In the genomic region with DNA sequence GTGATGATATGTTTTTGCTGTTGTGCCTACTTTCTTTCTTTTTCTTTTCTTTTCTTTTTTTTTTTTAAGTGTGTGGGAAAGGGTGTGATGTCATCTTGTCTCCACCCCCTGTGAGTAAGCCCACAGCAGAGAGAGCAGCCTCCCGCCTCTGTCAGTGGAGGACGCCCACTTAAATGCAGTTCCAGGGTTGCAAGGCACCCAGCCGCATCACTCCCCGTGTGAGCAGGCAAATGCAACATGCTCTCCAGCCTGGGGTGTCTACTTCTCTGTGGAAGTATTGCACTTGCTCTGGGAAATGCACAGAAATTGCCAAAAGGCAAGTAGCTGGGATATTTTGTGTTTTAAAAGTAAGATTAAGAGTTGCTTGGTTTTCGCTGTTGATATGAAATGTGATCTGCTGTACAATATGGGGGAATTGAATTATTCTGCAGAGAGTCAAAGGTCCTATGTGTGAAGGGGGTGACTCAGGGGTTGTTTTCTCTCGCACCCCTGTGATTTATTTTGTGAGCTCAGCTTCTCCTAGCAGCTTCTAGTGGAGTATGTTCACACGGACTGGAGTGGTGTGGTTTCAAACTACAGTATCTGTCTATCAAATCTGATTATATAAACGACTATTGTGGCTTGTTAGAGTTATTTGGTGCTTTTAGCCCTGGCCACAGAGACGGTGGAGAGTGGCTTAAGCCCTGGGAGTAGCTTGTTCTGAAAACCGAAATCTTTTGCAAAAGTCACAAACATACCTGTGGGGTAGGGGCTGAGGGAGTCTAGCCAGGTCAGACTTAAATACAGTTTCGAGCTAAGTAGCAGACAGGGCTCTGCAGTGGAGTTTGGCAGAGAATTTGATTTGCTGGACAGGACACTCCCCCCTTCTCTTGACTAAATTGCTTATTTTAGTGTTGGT, we compare ENCODE assay signal across 9 mouse cellular contexts. TPM values are rescaled to one million over a fixed set of nuclear protein-coding genes. Genes with fewer than 3 reads are reported as not detected.
A peak's percentile ranks its signal among the peaks of the same experiment; 100 is the strongest.
DNase-seq lines count a peak whose midpoint lies in the region; ATAC-seq and TF ChIP-seq lines count a peak whose summit lies in the region.
"Had no signal": no experiment of that assay in that cellular context is flagged by ENCODE, and none has a peak within 500 bp of the region (broad histone marks: within the 10 kb centered on the region; RNA-seq: fewer than 3 reads in every experiment).

A gene (plus strand): TSS at position 202 of the 898 bp plus-strand sequence.

- no peak for TF ChIP-seq POLR2A in CH12.LX (IDR thresholded peaks at IDR 0.05; ENCODE audit: low read depth, low read length)
- TF ChIP-seq POLR2A in thymus, adult 2 months (IDR thresholded peaks at IDR 0.05; ENCODE audit: control insufficient read depth, extremely low read depth, insufficient read depth, low read length, poor library complexity): no peak

- no peaks in the 10 kb centered on the region for H3K27me3 ChIP-seq in CH12.LX (replicated peaks)
- no peaks in the 10 kb centered on the region for H3K27me3 ChIP-seq in liver, postnatal 0 days (ENCODE audit: insufficient read depth, low read length)
- no peaks in the 10 kb centered on the region for H3K27me3 ChIP-seq in thymus, adult 2 months (ENCODE audit: control insufficient read depth, insufficient read depth, low read length)
- no peaks in the 10 kb centered on the region for H3K27me3 ChIP-seq in forebrain, embryonic 11.5 days (ENCODE audit: control insufficient read depth, insufficient read depth, low read length)

- intact Hi-C loops in gastrocnemius, postnatal 36 days (cut with DNase I): no loop called here

- no peak for ATAC-seq in liver, postnatal 0 days
- ATAC-seq in forebrain, embryonic 11.5 days (replicated peaks; ENCODE audit: low FRiP score): no peak

- H3K4me1 ChIP-seq in CH12.LX (ENCODE audit: control insufficient read depth in 1 of 2, insufficient read depth in 2 of 2): peaks cover 0 to 2% of the 10 kb centered on the region in 2 experiments; a peak in 1 of 4 replicates
- H3K4me1 ChIP-seq in liver, postnatal 0 days (ENCODE audit: insufficient read depth): no peaks in the 10 kb centered on the region
- no peaks in the 10 kb centered on the region for H3K4me1 ChIP-seq in thymus, adult 2 months (replicated peaks; ENCODE audit: control insufficient read depth, insufficient read depth, low read length)
- no peaks in the 10 kb centered on the region for H3K4me1 ChIP-seq in forebrain, embryonic 11.5 days (replicated peaks; ENCODE audit: control insufficient read depth, insufficient read depth, low read length)

- H3K4me3 ChIP-seq in CH12.LX (replicated peaks in 1 of 3; ENCODE audit: low read depth in 2 of 3, low read length in 2 of 3, poor library complexity in 1 of 3): no peak within 1 kb of the TSS
- H3K4me3 ChIP-seq in liver, postnatal 0 days (ENCODE audit: low read depth, low read length): no peak within 1 kb of the TSS
- H3K4me3 ChIP-seq in thymus, adult 2 months (ENCODE audit: control insufficient read depth, insufficient read depth, low read length): no peak within 1 kb of the TSS
- H3K4me3 ChIP-seq in forebrain, embryonic 11.5 days (ENCODE audit: low read depth, low read length): no peak within 1 kb of the TSS

- WGBS in liver, postnatal 0 days (ENCODE audit: insufficient replicate concordance): 39% methylated on average over 11 of the region's 11 CpGs
- WGBS in thymus, adult 2 months: 32% methylated on average over 11 of the region's 11 CpGs
- 68% methylated on average over 11 of the region's 11 CpGs for WGBS in forebrain, embryonic 11.5 days

- TF ChIP-seq RAD21 in CH12.LX (IDR thresholded peaks at IDR 0.05; ENCODE audit: low read depth, low read length): no peak

- H3K36me3 ChIP-seq in CH12.LX (replicated peaks in 1 of 2; ENCODE audit: control insufficient read depth in 1 of 2, insufficient read depth in 1 of 2, low read length in 1 of 2): no peaks in the 10 kb centered on the region
- H3K36me3 ChIP-seq in liver, postnatal 0 days (replicated peaks; ENCODE audit: insufficient read depth, low read length): no peaks in the 10 kb centered on the region
- H3K36me3 ChIP-seq in thymus, adult 2 months (ENCODE audit: control insufficient read depth, insufficient read depth, low read length): no peaks in the 10 kb centered on the region
- H3K36me3 ChIP-seq in forebrain, embryonic 11.5 days (ENCODE audit: control insufficient read depth, insufficient read depth, low read length): no peaks in the 10 kb centered on the region

- no peaks in the 10 kb centered on the region for H3K79me2 ChIP-seq in CH12.LX (replicated peaks; ENCODE audit: control insufficient read depth, extremely low read depth, insufficient read depth, poor library complexity, severe bottlenecking)

- TF ChIP-seq EP300 in CH12.LX (IDR thresholded peaks at IDR 0.05; ENCODE audit: low read length): no peak
- TF ChIP-seq EP300 in liver, postnatal 0 days (IDR thresholded peaks at IDR 0.05; ENCODE audit: low read depth): no peak

- H3K9me3 ChIP-seq in CH12.LX (replicated peaks; ENCODE audit: low read length): no peaks in the 10 kb centered on the region
- H3K9me3 ChIP-seq in liver, postnatal 0 days (ENCODE audit: low read length): no peaks in the 10 kb centered on the region
- no peaks in the 10 kb centered on the region for H3K9me3 ChIP-seq in forebrain, embryonic 11.5 days (ENCODE audit: control insufficient read depth, low read length)

- peak within 1 kb of the TSS; percentile 71 for H3K4me2 ChIP-seq in CH12.LX (ENCODE audit: insufficient read depth, low read depth, poor library complexity, severe bottlenecking)
- peak within 1 kb of the TSS; percentile 35 for H3K4me2 ChIP-seq in liver, postnatal 0 days (ENCODE audit: low read depth, low read length)
- no peak within 1 kb of the TSS for H3K4me2 ChIP-seq in forebrain, embryonic 11.5 days (ENCODE audit: low read depth, low read length, severe bottlenecking)

- in situ Hi-C loops in CH12.LX (cut with MboI; ENCODE audit: low pct_ligation_motif_present, low pct_unique_long_range_greater_than_20kb, low sequenced_read_pairs): no loop called here

- no peak for DNase-seq in CH12.LX (ENCODE audit: extremely low read depth)
- DNase-seq in adrenal gland, postnatal 25 days: peak; percentile 42
- peak; percentile 47 to 53 for DNase-seq in gastrocnemius, postnatal 36 days
- DNase-seq in kidney, adult 9 months: peak; percentile 8
- DNase-seq in liver, postnatal 0 days: no peak
- DNase-seq in right cerebral cortex, postnatal 36 days (ENCODE audit: low spot score in 2 of 2): peak; percentile 43
- DNase-seq in thymus, adult 2 months: no peak
- no peak for DNase-seq in forebrain, embryonic 11.5 days (ENCODE audit: low spot score)

- no peak for TF ChIP-seq CTCF in CH12.LX (conservative IDR thresholded peaks at IDR 0.05 in 1 of 2, IDR thresholded peaks at IDR 0.05 in 1 of 2; ENCODE audit: low read depth in 2 of 2, low read length in 2 of 2)
- no peak for TF ChIP-seq CTCF in liver, postnatal 0 days (IDR thresholded peaks at IDR 0.05; ENCODE audit: low read depth)
- TF ChIP-seq CTCF in thymus, adult 2 months (IDR thresholded peaks at IDR 0.05; ENCODE audit: borderline replicate concordance, control insufficient read depth, extremely low read depth, insufficient read depth, low read length, poor library complexity): no peak

- no peak within 1 kb of the TSS for H3K27ac ChIP-seq in CH12.LX (ENCODE audit: insufficient read depth, low read depth)
- no peak within 1 kb of the TSS for H3K27ac ChIP-seq in liver, postnatal 0 days (ENCODE audit: low read depth)
- no peak within 1 kb of the TSS for H3K27ac ChIP-seq in thymus, adult 2 months (ENCODE audit: control insufficient read depth, insufficient read depth, low read length)
- H3K27ac ChIP-seq in forebrain, embryonic 11.5 days (ENCODE audit: low read depth, low read length): no peak within 1 kb of the TSS
- H3K27ac ChIP-seq: macrophage had no signal

- dilution Hi-C loops in CH12.LX (cut with MboI; ENCODE audit: extremely low pct_ligation_motif_present, extremely low pct_unique_long_range_greater_than_20kb, low sequenced_read_pairs): no loop called here

- no peak within 1 kb of the TSS for H3K9ac ChIP-seq in CH12.LX (ENCODE audit: insufficient read depth, low read depth)
- H3K9ac ChIP-seq in liver, postnatal 0 days (replicated peaks): no peak within 1 kb of the TSS
- no peak within 1 kb of the TSS for H3K9ac ChIP-seq in forebrain, embryonic 11.5 days (ENCODE audit: low read length)

TF ChIP-seq in CH12.LX, 34 proteins besides CTCF, POLR2A, EP300 and RAD21:
- TF ChIP-seq BHLHE40 (IDR thresholded peaks at IDR 0.05; ENCODE audit: low read depth, low read length) (no peak), ZNF384 (IDR thresholded peaks at IDR 0.05; ENCODE audit: low read depth, low read length) (peak; percentile 31; the same call in 1 of the 2 replicates)

RNA-seq across cellular contexts. Expression of the gene that starts here (rescaled TPM):
- total RNA-seq in CH12.LX (2012; rRNA removed) (not detected in 2 replicates), CH12.LX (2014; rRNA removed) (not detected in 2 replicates)
- 0.13 and 0.14 TPM in 2 replicates for polyA plus RNA-seq in CH12.LX (2012; ENCODE audit: insufficient read length, low read depth)
- 4.2 and 5.5 TPM in 2 replicates for total RNA-seq in adrenal gland, postnatal 25 days (2021)
- 10 to 100 TPM; 15.8 to 16.4 TPM for total RNA-seq in gastrocnemius, postnatal 36 days (2021)
- 0.53 and 0.66 TPM in 2 replicates for polyA plus RNA-seq in liver, postnatal 0 days (2015; fragmentation: Nextera tagmentation; extraction: Ambion mirVana)
- 0.97 and 1.3 TPM in 2 replicates for polyA plus RNA-seq in thymus, adult 2 months (2012; rRNA removed)
- polyA plus RNA-seq in forebrain, embryonic 11.5 days (2014; fragmentation: Nextera tagmentation; extraction: Ambion mirVana): 0.55 and 0.75 TPM in 2 replicates
- polyA plus RNA-seq: macrophage had no signal

Comparison
In these comparisons a context has a peak if more than half of its experiments do, and no peak if none do; other contexts are left out.
1. DNase-seq: peak in adrenal gland, postnatal 25 days (single experiment), gastrocnemius, postnatal 36 days (2 of 2), kidney, adult 9 months (single experiment) and right cerebral cortex, postnatal 36 days (2 of 2); none in CH12.LX (single experiment), liver, postnatal 0 days (single experiment), thymus, adult 2 months (single experiment) and forebrain, embryonic 11.5 days (single experiment).